Mouse (Mus musculus) kidney, embryonic 16.5 days (tissue): ENCODE results near the gene Traf6. TPM values are rescaled to one million over a fixed set of nuclear protein-coding genes. Genes with fewer than 3 reads are reported as not detected.

Experiments used
- ATAC-seq: fragments of 200-750 bp; cut with Nextera tagmentation; 2 replicates; pipeline ENCODE4 v1.8.0; 2017; ENCODE audit warnings: moderate TSS enrichment; ENCODE audit not compliant: low FRiP score, low TSS enrichment
- H3K27ac ChIP-seq: fragments of 300-500 bp; sonication (generic); 2 replicates; pipeline ENCODE4 v1.5.1; 2014; ENCODE audit warnings: low read length
- H3K27me3 ChIP-seq: fragments of 300-500 bp; sonication (generic); 2 replicates; pipeline ENCODE4 v1.6.1; 2014; ENCODE audit warnings: low read length, control low read depth, mixed read lengths; ENCODE audit not compliant: insufficient read depth
- H3K36me3 ChIP-seq: fragments of 300-500 bp; sonication (generic); 2 replicates; pipeline ENCODE4 v1.6.1; 2014; ENCODE audit warnings: low read length, control low read depth, mixed read lengths; ENCODE audit not compliant: insufficient read depth
- H3K4me1 ChIP-seq: fragments of 300-500 bp; sonication (generic); 2 replicates; pipeline ENCODE4 v1.6.1; 2014; ENCODE audit warnings: low read length, control low read depth, mixed read lengths; ENCODE audit not compliant: insufficient read depth
- H3K4me2 ChIP-seq: fragments of 300-500 bp; sonication (generic); replicated peaks from 2 replicates; pipeline ENCODE4 v1.6.1; 2014; ENCODE audit warnings: low read depth, low read length
- H3K4me3 ChIP-seq: fragments of 300-500 bp; sonication (generic); 2 replicates; pipeline ENCODE4 v1.5.1; 2014; ENCODE audit warnings: mild to moderate bottlenecking, low read length
- H3K9ac ChIP-seq: fragments of 300-500 bp; sonication (generic); replicated peaks from 2 replicates; pipeline ENCODE4 v1.6.1; 2014; ENCODE audit warnings: low read length
- H3K9me3 ChIP-seq: fragments of 300-500 bp; sonication (generic); 2 replicates; pipeline ENCODE4 v1.6.1; 2016; ENCODE audit warnings: low read length, control low read depth
- WGBS: fragments of 180-500 bp; shearing (Covaris S2); extraction: QIAGEN DNeasy Blood & Tissue Kit; methylation state at CpG from one replicate; pipeline ENCODE4 v1.1.7; 2014; 5-methylcytosine and 5-hydroxymethylcytosine counted together
- polyA plus RNA-seq: library from polyadenylated mRNA; unstranded; fragments of >200 nt; fragmentation: Nextera tagmentation; extraction: Ambion mirVana; gene quantifications from 2 replicates; pipeline ENCODE4 v1.2.1, GENCODE M21; 2015

The Traf6 gene
- polyA plus RNA-seq, 1 experiment from 2014 or later, result 10.4 TPM

DNA sequence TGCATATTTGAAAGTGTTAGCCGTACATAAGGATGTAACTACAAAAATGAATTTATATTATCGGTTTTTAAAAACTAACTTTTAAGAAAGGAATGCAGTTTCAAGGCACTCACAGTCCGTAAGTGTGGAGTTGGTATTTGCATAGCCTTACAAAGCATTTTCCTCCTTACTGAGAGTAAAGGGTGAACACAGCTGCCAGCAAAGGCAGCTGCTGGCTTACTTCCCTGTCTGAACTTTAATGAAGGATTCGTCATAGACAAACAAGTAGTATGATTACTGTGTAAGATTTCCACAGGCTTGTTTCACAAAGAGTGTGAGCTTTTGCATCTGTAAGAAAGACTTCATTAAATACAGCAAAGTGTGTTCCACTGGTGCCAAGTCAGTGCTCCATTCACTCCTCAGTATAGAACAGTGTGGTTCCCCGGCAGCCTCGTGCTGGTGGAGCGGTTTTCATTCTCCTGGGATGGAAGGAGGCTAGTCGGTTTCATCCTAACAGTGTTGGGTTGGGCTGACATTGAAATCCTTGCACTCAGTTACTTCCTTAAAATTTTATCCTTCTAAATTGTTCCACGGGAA lies 12.1 kb downstream of the Traf6 start:
- Histone ChIP-seq H3K36me3 (peaks cover 40% of the 10 kb centered on the region), H3K4me2 (no peak overlapping the region), H3K4me3 (no peak overlapping the region), H3K4me1 (no peaks in the 10 kb centered on the region), H3K9ac (no peak overlapping the region), H3K27ac (no peak overlapping the region), H3K9me3 (no peaks in the 10 kb centered on the region), H3K27me3 (no peaks in the 10 kb centered on the region)
- WGBS, result 93% methylated on average over 9 of the region's 9 CpGs
- no peak for ATAC-seq

- Histone ChIP-seq H3K27ac (no peak overlapping the region), H3K9me3 (no peaks in the 10 kb centered on the region), H3K4me3 (no peak overlapping the region), H3K4me1 (no peaks in the 10 kb centered on the region), H3K9ac (no peak overlapping the region), H3K27me3 (no peaks in the 10 kb centered on the region), H3K36me3 (peaks cover 45% of the 10 kb centered on the region), H3K4me2 (no peak overlapping the region)
- WGBS, result 69% methylated on average over 4 of the region's 4 CpGs
- ATAC-seq, result no peak
Measured at GRCm38 (mm10) chr2:101693043-101693442, 14.8 kb downstream of the Traf6 start.

DNA sequence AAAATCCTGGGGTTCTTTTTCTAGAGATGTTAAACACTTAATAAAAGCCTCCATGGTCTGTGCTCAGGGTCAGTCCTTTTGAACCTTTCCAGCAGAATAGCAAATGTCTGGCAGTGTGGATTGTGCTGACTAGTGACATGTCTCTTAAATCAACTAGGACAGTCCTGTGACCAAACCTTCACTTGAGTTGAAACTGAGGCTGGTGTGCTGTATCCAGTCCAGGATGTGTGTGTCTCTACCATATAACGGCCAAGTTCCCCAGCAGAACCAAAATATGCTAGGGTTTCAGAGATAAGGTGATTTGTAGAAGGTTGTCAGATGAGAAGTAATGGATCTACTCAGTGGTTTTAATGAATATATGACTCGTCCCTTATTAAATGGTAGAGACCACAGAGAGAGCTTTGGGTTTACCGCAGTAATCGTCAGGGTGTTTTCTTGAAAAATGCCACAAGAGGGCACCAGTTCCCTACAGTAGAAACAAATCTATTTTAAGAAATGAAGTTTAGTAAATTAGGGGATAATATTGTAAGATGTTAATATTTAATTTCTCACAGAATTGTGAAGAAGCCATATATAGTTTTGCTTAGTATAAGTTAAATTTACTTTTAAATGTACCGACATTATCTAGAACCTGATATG lies 15.5 kb downstream of the Traf6 start:
- WGBS, result 51% methylated on average over 5 of the region's 5 CpGs
- ATAC-seq, result no peak
- Histone ChIP-seq H3K9me3 (no peaks in the 10 kb centered on the region), H3K27me3 (no peaks in the 10 kb centered on the region), H3K9ac (no peak overlapping the region), H3K4me2 (no peak overlapping the region), H3K4me3 (no peak overlapping the region), H3K4me1 (no peaks in the 10 kb centered on the region), H3K27ac (no peak overlapping the region), H3K36me3 (peaks cover 45% of the 10 kb centered on the region)

- no peaks in the 10 kb centered on the region for H3K27me3 ChIP-seq
- peaks cover 32% of the 10 kb centered on the region for H3K36me3 ChIP-seq
- no peak overlapping the region for H3K4me3 ChIP-seq
- no peak overlapping the region for H3K27ac ChIP-seq
- WGBS, result 84% methylated on average over 7 of the region's 7 CpGs
- ATAC-seq, result no peak
- no peak overlapping the region for H3K4me2 ChIP-seq
- no peaks in the 10 kb centered on the region for H3K4me1 ChIP-seq
- H3K9me3 ChIP-seq, result no peaks in the 10 kb centered on the region
- H3K9ac ChIP-seq, result no peak overlapping the region
Measured at GRCm38 (mm10) chr2:101695584-101695983, 17.4 kb downstream of the Traf6 start.

DNA sequence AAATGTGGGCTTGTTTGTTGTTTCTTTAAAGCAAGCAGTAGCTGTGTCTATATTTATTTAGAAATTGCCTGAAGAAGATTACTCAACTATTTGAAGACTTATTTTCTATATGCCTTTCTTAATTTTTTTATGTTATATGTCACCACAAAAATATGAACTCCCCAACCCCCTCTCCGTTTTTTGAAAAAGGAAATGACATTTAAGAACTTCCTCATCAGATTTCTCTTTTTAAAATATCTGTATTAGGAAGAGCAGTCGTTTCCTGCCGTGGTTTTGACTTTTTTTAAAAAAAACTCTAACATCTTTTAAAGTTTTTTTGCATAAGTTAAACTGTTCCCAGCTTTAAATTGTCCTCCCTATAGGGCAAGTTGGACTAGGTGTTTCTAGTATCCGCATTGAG lies 21.1 kb downstream of the Traf6 start:
- Histone ChIP-seq H3K9me3 (no peaks in the 10 kb centered on the region), H3K4me3 (no peak overlapping the region), H3K9ac (no peak overlapping the region), H3K27me3 (no peaks in the 10 kb centered on the region), H3K4me1 (no peaks in the 10 kb centered on the region), H3K27ac (no peak overlapping the region), H3K36me3 (peaks cover 21% of the 10 kb centered on the region), H3K4me2 (no peak overlapping the region)
- 79% methylated on average over 4 of the region's 4 CpGs for WGBS
- no peak for ATAC-seq

DNA sequence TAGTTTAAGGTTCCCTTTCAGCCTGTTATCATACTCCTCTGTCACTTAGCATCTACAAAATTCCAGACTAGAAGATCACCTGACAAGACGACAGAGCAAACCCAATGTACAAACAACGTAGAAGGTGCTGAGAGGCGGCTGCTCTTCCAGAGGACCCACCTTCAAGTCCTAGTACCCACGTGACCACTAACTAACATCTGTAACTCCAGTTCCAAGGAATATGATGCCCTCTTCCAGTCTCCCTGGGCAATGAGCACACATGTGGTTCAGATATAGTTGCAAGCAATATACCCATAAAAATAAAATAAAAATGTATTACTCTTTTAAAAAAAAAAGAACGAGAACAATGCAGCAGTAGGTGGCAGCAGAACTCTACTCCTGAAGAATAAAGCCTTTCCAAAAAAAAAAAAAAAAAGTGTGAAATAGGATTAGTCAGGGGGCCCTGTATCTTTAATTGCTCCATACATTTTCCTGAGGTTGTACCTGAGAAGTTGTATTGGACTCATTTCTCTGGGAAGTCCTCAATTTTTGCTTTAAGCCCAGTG lies 27.8 kb downstream of the Traf6 start:
- H3K4me3 ChIP-seq, result no peak overlapping the region
- ATAC-seq, result no peak
- H3K9me3 ChIP-seq, result no peaks in the 10 kb centered on the region
- no peak overlapping the region for H3K9ac ChIP-seq
- no peaks in the 10 kb centered on the region for H3K27me3 ChIP-seq
- H3K4me2 ChIP-seq, result no peak overlapping the region
- 47% methylated on average over 5 of the region's 5 CpGs for WGBS
- no peaks in the 10 kb centered on the region for H3K36me3 ChIP-seq
- no peak overlapping the region for H3K27ac ChIP-seq
- no peaks in the 10 kb centered on the region for H3K4me1 ChIP-seq

GRCm38 (mm10) chr2:101711608-101712007 lies 33.4 kb downstream of the Traf6 start:
- Histone ChIP-seq H3K4me2 (no peak overlapping the region), H3K27ac (no peak overlapping the region; the same call in 1 of the 2 replicates), H3K36me3 (peaks cover 11% of the 10 kb centered on the region), H3K9me3 (no peaks in the 10 kb centered on the region), H3K27me3 (no peaks in the 10 kb centered on the region), H3K4me3 (no peak overlapping the region), H3K4me1 (no peaks in the 10 kb centered on the region), H3K9ac (no peak overlapping the region)
- peak; percentile 86 for ATAC-seq
- whole genome bisulfite sequencing, result 78% methylated on average over 3 of the region's 3 CpGs

DNA sequence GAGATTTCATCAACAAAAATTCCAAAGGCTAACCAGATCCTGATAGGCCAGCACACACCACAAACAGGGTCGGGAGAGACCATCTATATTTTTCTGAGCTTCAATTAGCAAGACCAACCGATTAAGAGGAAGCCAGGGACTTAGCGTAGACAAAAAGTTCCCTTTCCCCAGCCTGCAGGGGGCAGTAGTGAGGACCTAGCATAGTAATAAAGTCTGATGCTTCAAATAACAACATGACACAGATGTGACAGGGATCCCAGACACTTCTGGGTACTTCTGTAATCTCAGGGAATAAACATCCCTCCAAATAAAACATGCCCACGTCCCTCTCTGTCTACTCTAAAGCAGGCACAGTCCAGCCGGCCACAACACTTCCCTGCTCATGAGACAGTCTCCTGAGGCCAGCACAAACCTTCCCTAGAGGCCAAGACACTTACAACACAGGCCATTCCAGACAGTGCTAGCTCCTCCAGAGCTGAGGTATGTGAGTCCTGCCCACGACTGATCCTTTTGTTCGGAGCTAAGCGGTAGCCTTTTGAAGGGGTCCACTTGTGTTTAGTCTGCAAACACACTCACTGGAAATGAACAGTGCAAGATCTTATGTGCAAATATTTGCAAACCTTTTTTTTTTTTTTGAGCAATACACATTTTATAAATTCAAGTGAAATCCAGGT lies 37.6 kb downstream of the Traf6 start:
- Histone ChIP-seq H3K4me1 (no peaks in the 10 kb centered on the region), H3K9me3 (no peaks in the 10 kb centered on the region), H3K36me3 (peaks cover 33% of the 10 kb centered on the region), H3K4me2 (no peak overlapping the region), H3K9ac (no peak overlapping the region), H3K27ac (no peak overlapping the region), H3K27me3 (no peaks in the 10 kb centered on the region), H3K4me3 (no peak overlapping the region)
- no peak for ATAC-seq
- 86% methylated on average over 8 of the region's 8 CpGs for WGBS

DNA sequence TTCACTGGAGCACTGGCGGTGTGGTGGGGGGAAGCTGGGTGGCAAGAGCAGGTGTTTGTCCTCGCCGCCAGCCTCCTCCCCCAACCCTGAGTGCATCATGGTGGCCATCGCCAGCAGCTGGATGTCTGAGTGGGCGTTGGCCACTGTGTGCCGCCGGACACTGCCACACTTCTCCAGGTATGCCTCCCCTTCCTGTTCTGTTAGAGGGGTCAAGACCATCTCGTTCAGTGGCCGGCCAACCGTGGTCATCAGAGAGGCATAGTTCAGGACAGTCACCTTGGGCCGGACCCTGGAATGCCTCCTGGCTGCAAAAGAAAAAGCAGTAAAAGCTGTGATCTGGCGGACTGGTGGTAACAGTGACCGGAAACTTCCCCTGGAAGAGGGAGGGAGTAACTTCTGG lies 38.9 kb downstream of the Traf6 start:
- no peaks in the 10 kb centered on the region for H3K9me3 ChIP-seq
- H3K4me2 ChIP-seq, result no peak overlapping the region
- peak; percentile 65 for ATAC-seq
- H3K4me1 ChIP-seq, result no peaks in the 10 kb centered on the region
- H3K4me3 ChIP-seq, result no peak overlapping the region
- peaks cover 38% of the 10 kb centered on the region for H3K36me3 ChIP-seq
- 72% methylated on average over 13 of the region's 13 CpGs for WGBS
- H3K27me3 ChIP-seq, result no peaks in the 10 kb centered on the region
- H3K27ac ChIP-seq, result no peak overlapping the region
- H3K9ac ChIP-seq, result no peak overlapping the region

GRCm38 (mm10) chr2:101721835-101722234 lies 43.6 kb downstream of the Traf6 start:
- H3K36me3 ChIP-seq, result peaks cover 30% of the 10 kb centered on the region
- no peak overlapping the region for H3K4me2 ChIP-seq
- H3K27me3 ChIP-seq, result no peaks in the 10 kb centered on the region
- H3K4me3 ChIP-seq, result no peak overlapping the region
- no peak overlapping the region for H3K9ac ChIP-seq
- no peak overlapping the region for H3K27ac ChIP-seq
- H3K4me1 ChIP-seq, result no peaks in the 10 kb centered on the region
- no peaks in the 10 kb centered on the region for H3K9me3 ChIP-seq
- no peak for ATAC-seq
- WGBS, result 80% methylated on average over 4 of the region's 4 CpGs
